Mouse (Mus musculus) small intestine, adult 2 months (tissue): ENCODE results near the gene Ffar3.
A peak's percentile ranks its signal among the peaks of the same experiment; 100 is the strongest.

Experiments
- CTCF ChIP-seq: fragments of 200-500 bp; IDR thresholded peaks from 2 replicates; pipeline ENCODE4 v1.5.1; 2012; ENCODE audit warnings: low read depth, mild to moderate bottlenecking, control low read depth, inconsistent platforms, low read length, moderate library complexity, mixed read lengths; ENCODE audit not compliant: insufficient replicate concordance, insufficient read length; ENCODE audit errors: extremely low read depth
- POLR2A ChIP-seq: fragments of 200-500 bp; IDR thresholded peaks from 2 replicates; pipeline ENCODE4 v1.6.1; 2012; ENCODE audit warnings: low read depth, mild to moderate bottlenecking, control low read depth, inconsistent platforms, low read length, moderate library complexity

DNA sequence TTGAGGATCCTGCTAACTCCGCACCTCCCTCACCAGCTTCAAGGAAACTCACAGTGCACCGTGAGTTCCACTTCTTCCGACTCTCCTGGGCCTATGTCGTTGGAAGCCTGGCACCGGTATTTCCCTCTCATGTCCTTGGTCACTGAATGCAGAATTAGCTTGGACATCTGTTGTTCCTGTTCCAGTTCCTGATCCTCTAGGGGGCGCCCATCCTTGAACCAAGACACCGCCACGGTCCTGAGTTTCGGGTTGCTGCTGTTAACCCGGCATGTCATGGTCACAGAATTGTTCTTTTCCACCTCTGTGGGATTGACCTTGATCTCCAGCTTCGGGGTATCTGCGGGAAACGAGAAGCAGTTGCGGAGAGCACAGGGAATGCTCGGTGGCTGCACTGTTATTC is 17.1 kb upstream of the Ffar3 start:
- TF ChIP-seq POLR2A: no peak
- TF ChIP-seq CTCF: peak; percentile 72; the same call in 1 of the 2 replicates
